Mouse (Mus musculus) monocyte, adult 5-6 weeks (primary cell): ENCODE measurements around the gene Magi2. TPM values are rescaled to one million over a fixed set of nuclear protein-coding genes. Genes with fewer than 3 reads are reported as not detected.

Experiments used
- ATAC-seq: fragments of 153-309, 156-312 bp; replicated peaks from 2 replicates; pipeline ENCODE4 v1.8.0; 2017; ENCODE audit warnings: mild to moderate bottlenecking; ENCODE audit not compliant: low TSS enrichment, insufficient number of reproducible peaks, severe bottlenecking, poor library complexity, low FRiP score
- total RNA-seq: library from RNA; stranded (forward); fragments of 200-1000, 200-491, 200-594 nt; gene quantifications from 3 replicates; pipeline ENCODE4 v1.2.3, GENCODE M21; 2017

The Magi2 gene
- total RNA-seq, 1 experiment from 2014 or later, result 1.5 TPM

GRCm38 (mm10) chr5:19637789-19638188 is 411.0 kb downstream of the Magi2 start:
- no peak for ATAC-seq

- no peak for ATAC-seq
Measured at GRCm38 (mm10) chr5:19655986-19656385, 429.1 kb downstream of the Magi2 start.

- ATAC-seq, result no peak
Measured at GRCm38 (mm10) chr5:19666416-19666815, 439.6 kb downstream of the Magi2 start.

GRCm38 (mm10) chr5:19717296-19717695 is 490.5 kb downstream of the Magi2 start:
- ATAC-seq, result no peak

GRCm38 (mm10) chr5:19726277-19726676 is 499.4 kb downstream of the Magi2 start:
- no peak for ATAC-seq

GRCm38 (mm10) chr5:19745376-19745775 is 518.5 kb downstream of the Magi2 start:
- ATAC-seq, result no peak

GRCm38 (mm10) chr5:19745916-19746315 is 519.1 kb downstream of the Magi2 start:
- ATAC-seq, result no peak

- ATAC-seq, result no peak
Measured at GRCm38 (mm10) chr5:19746865-19747514, 520.2 kb downstream of the Magi2 start.

- ATAC-seq, result no peak
Measured at GRCm38 (mm10) chr5:19747631-19748030, 520.8 kb downstream of the Magi2 start.

GRCm38 (mm10) chr5:19779224-19779623 is 552.4 kb downstream of the Magi2 start:
- ATAC-seq, result no peak

- no peak for ATAC-seq
Measured at GRCm38 (mm10) chr5:19780076-19780475, 553.2 kb downstream of the Magi2 start.

- ATAC-seq, result no peak
Measured at GRCm38 (mm10) chr5:19785320-19785719, 558.5 kb downstream of the Magi2 start.

- ATAC-seq, result no peak
Measured at GRCm38 (mm10) chr5:19787522-19788144, 560.8 kb downstream of the Magi2 start.

- ATAC-seq, result no peak
Measured at GRCm38 (mm10) chr5:19803052-19803769, 576.4 kb downstream of the Magi2 start.

- no peak for ATAC-seq
Measured at GRCm38 (mm10) chr5:19822502-19822901, 595.7 kb downstream of the Magi2 start.

GRCm38 (mm10) chr5:19825943-19826342 is 599.1 kb downstream of the Magi2 start:
- ATAC-seq, result no peak

GRCm38 (mm10) chr5:19829341-19829740 is 602.5 kb downstream of the Magi2 start:
- ATAC-seq, result no peak

- no peak for ATAC-seq
Measured at GRCm38 (mm10) chr5:19862854-19863253, 636.0 kb downstream of the Magi2 start.

GRCm38 (mm10) chr5:19870406-19870805 is 643.6 kb downstream of the Magi2 start:
- ATAC-seq, result no peak

- ATAC-seq, result peak; percentile 98
Measured at GRCm38 (mm10) chr5:19891693-19892092, 664.9 kb downstream of the Magi2 start.
